Comparison of ENCODE assay signal across 14 mouse cellular contexts in the genomic region with DNA sequence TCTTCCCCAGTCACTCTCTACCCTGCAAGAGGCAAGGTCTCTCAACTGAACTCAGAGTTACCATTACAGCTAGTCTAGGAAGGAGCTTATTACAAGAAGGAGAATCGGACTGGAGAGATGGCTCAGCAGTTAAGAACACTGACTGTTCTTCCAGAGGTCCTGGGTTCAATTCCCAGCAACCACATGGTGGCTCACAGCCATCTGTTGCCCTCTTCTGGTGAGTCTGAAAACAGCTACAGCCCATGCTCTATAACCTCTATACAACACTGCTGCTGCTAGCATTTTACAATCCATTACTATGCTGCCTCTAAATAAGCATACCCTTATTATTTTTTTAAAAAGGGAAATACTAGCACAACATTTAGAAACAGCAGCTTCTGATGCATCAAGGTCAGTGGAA. TPM values are rescaled to one million over a fixed set of nuclear protein-coding genes. Genes with fewer than 3 reads are reported as not detected.
DNase-seq lines count a peak whose midpoint lies in the region; ATAC-seq and TF ChIP-seq lines count a peak whose summit lies in the region.
"Had no signal": no experiment of that assay in that cellular context is flagged by ENCODE, and none has a peak within 500 bp of the region (broad histone marks: within the 10 kb centered on the region; RNA-seq: fewer than 3 reads in every experiment).

No protein-coding gene starts in this region.

- H3K36me3 ChIP-seq in kidney, postnatal 0 days (ENCODE audit: insufficient read depth, low read length): no peaks in the 10 kb centered on the region
- no peaks in the 10 kb centered on the region for H3K36me3 ChIP-seq in kidney, embryonic 16.5 days (ENCODE audit: insufficient read depth, low read length)
- H3K36me3 ChIP-seq in thymus, adult 2 months (ENCODE audit: control insufficient read depth, insufficient read depth, low read length): no peaks in the 10 kb centered on the region
- H3K36me3 ChIP-seq in splenic B cell, adult 2 months (ENCODE audit: control insufficient read depth, insufficient read depth, low read length, poor library complexity, severe bottlenecking): no peaks in the 10 kb centered on the region

- H3K27ac ChIP-seq in kidney, postnatal 0 days: no peak overlapping the region
- no peak overlapping the region for H3K27ac ChIP-seq in kidney, embryonic 16.5 days (ENCODE audit: low read length)
- H3K27ac ChIP-seq in thymus, adult 2 months (ENCODE audit: control insufficient read depth, insufficient read depth, low read length): no peak overlapping the region
- H3K27ac ChIP-seq: limb, embryonic 10.5 days had no signal

- DNase-seq in cerebellum, postnatal 10 days: peak; percentile 9 to 11
- no peak for DNase-seq in cerebellum, postnatal 4 days (ENCODE audit: low spot score in 2 of 2)
- DNase-seq in kidney, postnatal 0 days (ENCODE audit: low spot score): no peak
- DNase-seq in thymus, adult 2 months: peak; percentile 7
- no peak for DNase-seq in thymus, adult 18-20 months
- peak; percentile 16 for DNase-seq in splenic B cell, adult 2 months (ENCODE audit: low read depth, low spot score)
- DNase-seq in spleen, adult 18-20 months: no peak
- DNase-seq: adrenal gland, adult 8-10 months; cerebellum, adult 8-10 months; heart, postnatal 36 days had no signal

- H3K27me3 ChIP-seq in kidney, postnatal 0 days (ENCODE audit: insufficient read depth, low read length): no peaks in the 10 kb centered on the region
- H3K27me3 ChIP-seq in kidney, embryonic 16.5 days (ENCODE audit: insufficient read depth, low read length): no peaks in the 10 kb centered on the region
- no peaks in the 10 kb centered on the region for H3K27me3 ChIP-seq in thymus, adult 2 months (ENCODE audit: control insufficient read depth, insufficient read depth, low read length)
- H3K27me3 ChIP-seq in splenic B cell, adult 2 months (ENCODE audit: control insufficient read depth, insufficient read depth, low read length, poor library complexity, severe bottlenecking): no peaks in the 10 kb centered on the region
- H3K27me3 ChIP-seq: megakaryocyte, embryonic 14.5 days had no signal

- peak; percentile 49 for TF ChIP-seq CTCF in kidney, postnatal 0 days (IDR thresholded peaks at IDR 0.05; ENCODE audit: low read depth)
- no peak for TF ChIP-seq CTCF in thymus, adult 2 months (IDR thresholded peaks at IDR 0.05; ENCODE audit: borderline replicate concordance, control insufficient read depth, extremely low read depth, insufficient read depth, low read length, poor library complexity)

- ATAC-seq in kidney, postnatal 0 days (replicated peaks; ENCODE audit: low FRiP score, low read depth): no peak
- ATAC-seq in kidney, embryonic 16.5 days (ENCODE audit: low FRiP score, low TSS enrichment): no peak
- ATAC-seq: forebrain, embryonic 16.5 days had no signal

- no peaks in the 10 kb centered on the region for H3K9me3 ChIP-seq in kidney, postnatal 0 days (replicated peaks; ENCODE audit: low read length)
- no peaks in the 10 kb centered on the region for H3K9me3 ChIP-seq in kidney, embryonic 16.5 days (ENCODE audit: low read length)
- H3K9me3 ChIP-seq: limb, embryonic 10.5 days had no signal

- 90% methylated on average over 1 of the region's 1 CpGs for WGBS in kidney, postnatal 0 days
- WGBS in kidney, embryonic 16.5 days: 89% methylated on average over 1 of the region's 1 CpGs
- 100% methylated on average over 1 of the region's 1 CpGs for WGBS in thymus, adult 2 months

- H3K9ac ChIP-seq in kidney, postnatal 0 days (ENCODE audit: low read depth, low read length): no peak overlapping the region
- no peak overlapping the region for H3K9ac ChIP-seq in kidney, embryonic 16.5 days (replicated peaks; ENCODE audit: low read length)

- no peak overlapping the region for H3K4me2 ChIP-seq in kidney, postnatal 0 days (ENCODE audit: low read length)
- H3K4me2 ChIP-seq in kidney, embryonic 16.5 days (replicated peaks; ENCODE audit: low read depth, low read length): no peak overlapping the region

- no peak overlapping the region for H3K4me3 ChIP-seq in kidney, postnatal 0 days (replicated peaks; ENCODE audit: low read depth, low read length)
- no peak overlapping the region for H3K4me3 ChIP-seq in kidney, embryonic 16.5 days (ENCODE audit: low read length)
- no peak overlapping the region for H3K4me3 ChIP-seq in thymus, adult 2 months (ENCODE audit: control insufficient read depth, insufficient read depth, low read length)
- H3K4me3 ChIP-seq: limb, embryonic 10.5 days; megakaryocyte, embryonic 14.5 days had no signal

- no peak for TF ChIP-seq POLR2A in thymus, adult 2 months (IDR thresholded peaks at IDR 0.05; ENCODE audit: control insufficient read depth, extremely low read depth, insufficient read depth, low read length, poor library complexity)

- no peaks in the 10 kb centered on the region for H3K4me1 ChIP-seq in kidney, postnatal 0 days (replicated peaks; ENCODE audit: insufficient read depth, low read length)
- H3K4me1 ChIP-seq in kidney, embryonic 16.5 days (ENCODE audit: insufficient read depth, low read length): 0 out of 2 replicates have a peak, but pooled peaks cover 4% of the 10 kb centered on the region
- H3K4me1 ChIP-seq in thymus, adult 2 months (replicated peaks; ENCODE audit: control insufficient read depth, insufficient read depth, low read length): no peaks in the 10 kb centered on the region

RNA-seq across cellular contexts. Expression of a gene that starts 23.6 kb away (rescaled TPM):
- polyA plus RNA-seq in kidney, postnatal 0 days (2015; fragmentation: Nextera tagmentation; extraction: Ambion mirVana): 9.9 and 10.6 TPM in 2 replicates
- 11.9 and 15.0 TPM in 2 replicates for polyA plus RNA-seq in kidney, embryonic 16.5 days (2015; fragmentation: Nextera tagmentation; extraction: Ambion mirVana)
- 3.2 and 4.6 TPM in 2 replicates for polyA plus RNA-seq in thymus, adult 2 months (2012; rRNA removed)

RNA-seq across cellular contexts. Expression of a gene that starts 49.7 kb away (rescaled TPM):
- polyA plus RNA-seq in kidney, postnatal 0 days (2015; fragmentation: Nextera tagmentation; extraction: Ambion mirVana): 12.7 and 16.0 TPM in 2 replicates
- 10.1 and 11.8 TPM in 2 replicates for polyA plus RNA-seq in kidney, embryonic 16.5 days (2015; fragmentation: Nextera tagmentation; extraction: Ambion mirVana)
- polyA plus RNA-seq in thymus, adult 2 months (2012; rRNA removed): 22.2 and 49.0 TPM in 2 replicates

Comparison
In these comparisons a context has a peak if more than half of its experiments do, and no peak if none do; other contexts are left out.
1. DNase-seq: peak in cerebellum, postnatal 10 days (2 of 2), thymus, adult 2 months (single experiment) and splenic B cell, adult 2 months (single experiment); none in cerebellum, postnatal 4 days (0 of 2), kidney, postnatal 0 days (single experiment), thymus, adult 18-20 months (0 of 2) and spleen, adult 18-20 months (0 of 2).